Mouse (Mus musculus) frontal cortex, postnatal 36 days (tissue): Measurements from ENCODE around the gene Ptbp1.

Source experiments
- DNase-seq, 2 experiments: peaks; one replicate each; pipeline ENCODE4 v3.0.0; 2022; ENCODE audit warnings: low spot score in 2 of 2

Ptbp1 gene

DNA sequence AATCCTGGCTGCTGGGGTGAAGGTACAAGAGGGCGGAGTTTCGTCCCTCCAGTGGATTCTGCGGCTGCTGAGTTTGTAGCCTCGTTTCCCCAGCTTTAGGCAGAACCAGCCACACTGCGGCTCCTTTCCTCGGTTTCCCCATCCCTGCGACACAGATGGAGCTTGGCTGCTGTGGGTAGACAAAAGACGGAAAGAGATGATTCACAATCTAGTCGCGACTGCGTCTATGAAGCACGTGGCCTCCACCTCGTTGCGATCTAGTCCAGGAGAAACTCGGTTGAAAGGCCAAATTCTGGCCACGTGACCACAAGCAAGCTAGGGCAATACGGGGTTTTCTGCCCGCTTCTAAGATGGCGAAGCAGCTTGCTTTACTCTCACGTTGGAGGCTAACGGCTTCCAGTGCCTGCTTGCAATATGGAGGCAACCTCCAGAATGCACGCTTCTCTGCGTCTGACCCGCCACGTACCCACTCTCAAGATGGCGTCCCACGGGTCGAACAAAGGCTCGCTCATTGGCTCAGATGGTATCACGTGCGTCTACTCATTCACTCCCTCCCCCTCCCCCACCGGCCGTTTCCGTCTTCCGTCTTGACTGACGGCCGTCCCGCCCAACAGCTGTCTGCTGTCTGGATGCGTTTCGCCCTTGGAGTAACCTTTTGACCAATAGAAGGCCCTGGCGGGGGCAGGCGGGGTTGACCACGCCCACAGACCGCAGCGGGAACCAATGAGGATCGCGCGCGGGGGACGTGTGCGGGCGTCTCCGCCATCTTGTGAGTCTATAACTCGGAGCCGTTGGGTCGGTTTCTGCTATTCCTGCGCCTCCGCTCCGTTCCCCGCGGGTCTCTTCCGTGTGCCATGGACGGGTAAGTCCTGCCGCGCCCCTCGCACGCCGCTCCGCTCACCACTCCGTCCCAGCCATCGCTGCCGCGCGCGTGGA lies at the start of gene Ptbp1:
Ptbp1 (plus strand) TSS at position 568 of the 936 bp plus-strand sequence.
- DNase-seq, result peak; percentile 97 to 99

DNA sequence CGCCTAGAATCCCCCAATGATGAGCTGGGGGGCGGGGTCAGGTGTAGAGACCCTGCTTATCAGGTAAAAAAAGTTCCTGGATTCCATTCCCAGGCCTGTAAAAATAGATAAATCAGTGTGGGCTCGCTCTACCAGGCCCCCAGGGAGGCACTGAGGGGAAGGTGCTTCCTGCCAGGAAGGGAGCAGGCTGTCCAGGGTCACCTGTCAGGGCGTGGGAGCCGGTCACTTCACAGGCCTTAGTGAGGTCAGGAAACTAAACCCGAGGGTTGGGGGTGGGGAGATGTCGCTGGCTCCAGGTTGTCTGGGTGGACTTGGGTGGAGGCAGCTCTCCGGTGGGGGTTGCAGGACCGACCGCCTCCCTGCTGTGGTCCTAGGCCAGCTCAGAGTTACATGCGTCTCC lies 48.6 kb upstream of the Ptbp1 start:
- DNase-seq, result no peak

DNA sequence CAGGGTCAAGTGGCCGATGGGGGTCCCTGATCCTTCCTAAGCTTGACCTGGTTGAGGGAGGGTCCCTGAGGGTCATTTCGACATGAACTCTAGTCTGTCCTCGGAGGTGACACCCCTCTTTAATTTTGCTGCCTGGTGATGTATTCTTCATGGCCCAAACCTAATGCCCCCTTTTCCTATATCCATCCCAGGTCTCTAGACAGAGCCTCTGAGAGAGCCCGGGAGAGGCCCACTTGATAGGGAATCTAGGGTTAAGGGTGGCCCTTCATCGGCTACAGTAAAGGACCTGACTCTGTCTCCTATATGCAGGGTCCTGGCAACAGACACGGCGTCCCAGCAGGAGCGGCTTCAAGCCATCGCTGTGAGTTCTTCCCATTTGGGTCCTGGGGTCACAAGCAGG lies 47.9 kb upstream of the Ptbp1 start:
- no peak for DNase-seq

DNA sequence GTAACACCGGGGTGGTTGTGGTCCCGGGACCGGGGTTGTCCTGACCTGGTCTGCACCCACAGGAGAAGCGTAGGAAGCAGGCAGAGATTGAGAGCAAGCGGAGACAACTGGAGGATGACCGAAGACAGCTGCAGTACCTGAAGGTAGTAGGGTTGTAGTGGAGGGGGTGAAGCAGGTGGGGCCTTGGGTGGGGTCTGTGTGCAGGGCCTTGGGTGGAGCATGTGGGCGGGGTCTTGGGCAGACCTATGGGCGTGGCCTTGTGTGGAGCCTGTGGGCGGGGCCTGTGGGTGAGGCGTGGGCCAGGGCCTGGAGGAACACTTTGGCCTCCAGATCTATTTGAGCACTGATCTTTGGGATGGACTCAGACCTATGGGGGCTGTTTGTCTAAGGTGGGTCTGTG lies 47.3 kb upstream of the Ptbp1 start:
- DNase-seq, result no peak

DNA sequence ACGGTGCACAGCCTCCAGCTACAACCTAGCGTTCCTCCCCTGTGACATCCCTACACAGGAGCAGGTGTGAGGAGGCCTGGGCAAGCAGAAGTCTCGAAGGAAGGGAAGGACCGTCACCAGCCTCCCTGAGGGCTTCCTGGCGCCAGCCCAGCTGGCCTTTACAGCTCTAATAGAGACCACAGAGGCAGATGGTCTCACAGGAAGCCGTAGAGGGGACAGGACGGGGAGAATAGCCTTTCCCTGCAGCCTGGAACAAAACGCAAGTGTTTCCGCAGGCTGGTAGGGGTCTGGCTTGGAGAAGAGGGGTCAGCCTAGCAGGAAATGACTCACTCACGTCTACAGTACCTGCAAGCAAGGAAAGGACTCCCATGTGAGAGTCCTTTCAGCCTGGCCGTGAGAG lies 46.4 kb upstream of the Ptbp1 start:
- DNase-seq, result no peak

DNA sequence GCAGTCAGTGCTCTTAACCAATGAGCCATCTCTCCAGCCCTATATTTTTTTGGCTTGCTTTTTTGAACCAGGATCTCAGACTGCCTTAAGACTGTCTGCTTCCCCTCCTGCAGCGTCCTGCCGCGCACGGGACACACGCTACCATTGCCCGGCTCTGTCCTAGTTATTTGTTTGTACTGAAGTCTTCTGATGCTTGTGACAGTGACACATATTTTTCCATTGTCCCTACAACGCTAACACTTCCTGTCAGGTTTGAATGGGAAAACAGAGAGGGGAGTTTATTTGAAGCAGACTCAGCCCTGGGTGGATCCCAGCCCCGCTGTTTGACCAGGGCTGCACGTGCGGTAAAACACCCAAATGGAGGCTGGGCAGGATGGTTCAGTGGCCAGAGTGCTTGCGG lies 45.5 kb upstream of the Ptbp1 start:
- DNase-seq, result no peak

DNA sequence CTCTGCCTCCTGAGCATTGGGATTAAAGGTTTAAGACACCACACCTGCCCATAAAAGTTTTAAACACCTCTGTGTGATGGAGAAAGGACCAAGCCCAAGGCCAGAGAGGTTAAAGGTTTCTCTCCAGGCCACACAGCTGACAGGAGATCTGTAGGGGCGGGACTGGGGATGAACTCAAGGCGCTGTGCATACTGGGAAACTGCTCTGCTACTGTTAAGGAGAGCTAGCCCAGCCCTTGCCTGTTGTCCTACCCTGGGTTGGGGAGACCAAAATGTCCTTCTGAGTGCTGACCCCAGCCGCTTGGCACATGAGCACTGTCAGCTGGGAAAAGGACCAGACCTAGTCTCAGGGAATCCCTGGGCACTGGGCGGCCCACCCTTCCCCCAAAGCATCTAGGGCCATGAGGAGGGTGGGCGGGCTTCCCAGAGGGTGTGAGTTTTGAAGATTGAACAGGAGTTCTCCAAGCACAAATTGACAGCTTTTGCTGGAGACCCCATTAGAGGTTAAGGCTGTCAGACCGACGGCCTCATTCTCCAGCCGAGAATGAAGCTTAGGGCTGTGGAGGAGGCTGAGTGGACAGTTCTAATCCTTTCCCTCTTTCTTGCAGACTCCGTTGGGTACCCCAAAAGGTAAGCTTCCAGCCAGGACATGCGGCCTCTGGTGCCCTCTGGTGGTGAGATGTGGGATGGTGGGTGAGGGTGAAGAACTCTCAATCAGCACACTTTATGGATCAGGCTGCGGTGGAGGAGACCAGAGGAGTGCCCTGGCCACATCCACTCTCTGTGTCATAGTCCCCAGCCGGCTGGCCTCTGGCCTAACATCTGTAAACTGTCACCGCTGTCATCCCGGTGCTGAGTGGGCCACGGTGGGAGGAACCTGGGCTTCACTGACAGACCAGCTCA lies 42.2 kb upstream of the Ptbp1 start:
- peak; percentile 90 to 94 for DNase-seq

DNA sequence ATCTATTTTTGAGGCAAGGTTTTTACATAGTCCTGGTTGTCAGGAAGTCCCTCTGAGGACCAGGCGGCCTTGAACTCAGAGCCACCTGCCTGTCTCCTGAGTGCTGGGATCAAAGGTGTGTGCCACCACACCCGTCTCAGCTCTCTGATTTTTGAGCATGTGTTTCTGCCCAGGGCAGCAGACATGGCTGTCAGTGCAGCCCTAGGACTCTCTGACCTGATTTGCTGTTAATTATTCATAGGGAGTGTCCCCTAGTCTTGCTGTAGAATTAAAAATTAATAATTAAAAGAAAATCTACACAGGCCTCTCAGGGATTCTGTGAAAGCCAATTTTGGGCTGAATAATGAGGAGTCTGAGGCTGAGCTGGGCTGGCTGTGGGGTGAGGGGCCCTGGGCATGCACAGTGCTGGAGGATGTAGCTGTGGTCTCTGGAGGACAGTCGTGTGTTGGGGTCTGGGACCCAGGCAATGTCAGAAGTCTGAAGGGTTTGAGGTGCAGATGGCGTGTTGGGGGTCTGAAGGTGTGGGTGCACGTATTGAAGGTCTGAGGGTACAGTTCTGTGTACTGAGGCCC lies 39.9 kb upstream of the Ptbp1 start:
- no peak for DNase-seq

DNA sequence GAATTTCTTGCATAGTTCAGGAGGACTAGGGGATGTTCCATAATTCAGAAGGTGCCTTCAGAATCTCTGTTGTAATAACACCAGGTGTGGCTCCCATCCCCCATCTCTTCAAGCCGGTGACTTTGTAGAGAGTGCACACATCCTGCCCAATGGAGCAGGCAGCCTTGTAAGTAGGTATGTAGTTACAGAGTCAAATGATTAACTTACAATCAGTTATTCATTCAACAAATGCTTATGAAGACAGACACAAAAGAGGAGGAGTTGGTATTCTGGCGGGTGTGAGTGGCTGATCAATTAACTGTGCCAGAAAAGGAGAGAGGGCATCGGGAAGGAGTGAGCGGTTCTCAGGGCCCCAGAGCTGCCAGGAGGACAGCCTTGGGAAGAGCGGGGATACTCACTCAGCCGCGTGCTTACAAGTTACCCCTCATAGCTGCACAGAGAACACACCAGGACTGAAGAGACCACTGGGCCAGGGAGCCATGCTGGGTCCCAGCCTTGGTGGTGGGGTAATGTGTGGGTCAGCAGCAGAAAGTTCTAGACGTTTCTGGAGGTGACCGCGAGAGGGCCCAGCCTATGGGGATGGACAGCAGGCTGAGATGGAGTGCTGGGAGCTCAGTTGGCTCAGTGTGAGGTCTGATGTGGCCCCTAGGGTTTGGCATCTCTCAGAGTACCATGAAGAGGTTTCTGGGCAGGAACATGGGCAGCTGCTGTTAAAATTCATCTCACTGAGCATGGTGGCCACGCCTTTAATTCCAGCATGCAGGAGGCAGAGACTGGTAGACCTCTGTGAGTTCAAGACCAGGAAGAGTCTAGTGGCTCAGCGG lies 38.3 kb upstream of the Ptbp1 start:
- DNase-seq, result no peak

DNA sequence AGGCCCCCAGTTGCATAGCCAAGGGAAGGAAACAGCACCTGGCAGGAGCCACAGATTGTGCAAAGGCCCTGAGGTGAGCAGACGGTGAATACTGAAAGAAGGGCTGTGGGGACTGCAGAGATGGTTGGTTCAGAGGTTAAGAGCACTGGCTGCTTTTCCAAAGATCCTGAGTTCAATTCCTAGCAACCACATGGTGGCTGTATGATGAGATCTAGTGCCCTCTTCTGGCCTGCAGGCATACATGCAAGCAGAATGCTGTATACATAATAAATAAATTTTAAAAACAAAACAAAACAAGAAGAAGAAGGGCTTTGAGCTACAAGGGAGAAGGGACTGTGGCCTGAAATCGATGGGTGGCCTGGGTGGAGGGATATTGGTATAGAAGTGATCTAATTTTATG lies 37.1 kb upstream of the Ptbp1 start:
- no peak for DNase-seq

DNA sequence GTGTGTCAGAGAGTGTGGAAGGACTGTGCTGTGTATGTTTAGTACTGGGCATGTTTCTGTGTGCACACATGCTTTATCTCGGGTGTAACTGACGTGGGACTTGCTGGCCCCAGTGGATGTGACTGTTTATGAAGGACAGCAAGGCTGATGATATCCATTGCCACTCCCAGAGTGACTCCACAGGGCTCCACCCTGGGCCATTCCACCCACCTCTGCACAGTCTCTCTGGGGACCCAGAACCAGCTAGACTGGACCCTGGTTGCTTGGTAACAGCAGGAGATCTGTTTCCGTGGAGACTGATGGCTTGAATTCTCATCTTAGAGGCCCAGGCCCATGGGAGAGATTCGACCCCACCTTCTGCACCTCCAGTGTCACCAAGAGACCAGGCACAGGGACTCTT lies 36.0 kb upstream of the Ptbp1 start:
- no peak for DNase-seq

DNA sequence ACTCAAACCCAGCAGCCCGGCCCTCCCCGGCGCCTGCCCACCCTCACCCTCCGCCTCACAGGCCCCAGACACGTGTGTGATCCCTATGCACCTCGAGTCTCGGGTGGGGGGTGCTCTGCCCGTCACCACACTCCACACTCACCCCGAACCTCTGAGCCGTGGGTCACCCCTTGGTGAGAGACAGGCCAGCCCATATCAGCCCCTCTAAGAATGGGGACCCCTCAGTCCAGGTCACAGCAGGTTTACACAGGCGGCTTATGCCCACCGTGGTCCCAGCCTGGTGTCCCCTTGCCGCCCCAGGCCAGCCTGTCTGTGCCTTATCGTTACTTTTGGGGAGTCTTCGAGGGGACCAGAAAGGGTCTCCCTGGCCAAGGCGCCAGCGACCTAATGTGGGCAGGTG lies 34.6 kb upstream of the Ptbp1 start:
- no peak for DNase-seq

DNA sequence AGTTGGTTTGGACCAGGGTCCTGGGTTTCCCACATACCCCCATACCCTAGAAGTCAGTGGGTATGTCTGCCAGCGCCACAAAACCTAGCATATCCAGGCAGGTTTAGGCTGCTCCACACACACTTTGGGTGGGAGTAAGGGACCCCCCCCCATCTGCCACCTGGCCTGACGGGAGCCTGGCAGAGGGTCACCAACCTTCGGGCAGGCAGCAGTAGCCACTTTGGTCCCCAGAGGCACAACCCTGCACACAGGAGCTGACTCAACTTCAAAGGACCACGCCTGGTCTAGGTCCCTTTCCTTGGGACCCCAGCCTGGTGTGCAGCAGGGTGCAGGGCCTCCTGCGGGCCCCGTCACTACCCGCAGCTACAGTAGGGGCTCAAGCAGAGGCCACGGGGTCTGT lies 34.0 kb upstream of the Ptbp1 start:
- DNase-seq, result no peak

DNA sequence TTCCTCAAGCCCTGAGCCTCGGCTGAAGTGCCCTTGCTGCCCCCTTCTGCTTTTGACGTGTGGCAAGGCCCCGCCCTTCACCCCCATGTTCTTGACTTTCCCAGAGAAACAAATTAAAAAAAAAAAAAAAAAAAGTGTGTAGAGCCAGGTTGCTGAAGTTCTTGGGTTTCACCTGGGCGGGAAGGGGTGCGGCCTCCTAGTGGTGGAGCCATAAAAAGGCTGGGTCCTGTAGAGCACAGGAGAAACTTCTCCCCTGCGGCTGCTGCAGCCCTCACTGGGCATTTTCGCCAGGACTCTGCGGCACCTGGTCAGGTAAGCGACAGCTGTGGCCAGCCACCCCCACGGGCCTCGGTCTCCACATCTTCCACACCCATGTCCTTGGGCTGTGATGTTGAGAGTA lies 33.4 kb upstream of the Ptbp1 start, which contains the start of gene Misp:
Misp (plus strand) TSS at position 208 of the 400 bp plus-strand sequence.
- no peak for DNase-seq

DNA sequence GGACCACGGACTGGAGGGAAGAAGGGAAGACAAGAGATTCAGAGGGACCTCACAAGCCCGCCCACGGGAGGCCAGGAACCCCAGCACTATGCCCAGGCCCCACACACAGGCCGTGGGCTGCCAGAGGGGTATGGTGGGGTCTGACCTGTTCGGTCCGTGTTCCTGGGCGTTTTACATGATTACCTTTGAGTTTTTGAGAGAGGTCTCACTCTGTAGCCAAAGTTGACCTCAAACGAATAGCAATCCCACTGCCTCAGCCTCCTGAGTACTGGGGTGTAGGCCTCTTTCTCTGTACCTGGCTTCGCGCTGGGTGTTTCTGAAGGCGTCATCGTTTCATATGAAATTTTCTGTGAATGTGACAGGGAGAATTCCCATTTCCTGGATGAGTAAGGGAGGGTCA lies 32.5 kb upstream of the Ptbp1 start:
- no peak for DNase-seq

DNA sequence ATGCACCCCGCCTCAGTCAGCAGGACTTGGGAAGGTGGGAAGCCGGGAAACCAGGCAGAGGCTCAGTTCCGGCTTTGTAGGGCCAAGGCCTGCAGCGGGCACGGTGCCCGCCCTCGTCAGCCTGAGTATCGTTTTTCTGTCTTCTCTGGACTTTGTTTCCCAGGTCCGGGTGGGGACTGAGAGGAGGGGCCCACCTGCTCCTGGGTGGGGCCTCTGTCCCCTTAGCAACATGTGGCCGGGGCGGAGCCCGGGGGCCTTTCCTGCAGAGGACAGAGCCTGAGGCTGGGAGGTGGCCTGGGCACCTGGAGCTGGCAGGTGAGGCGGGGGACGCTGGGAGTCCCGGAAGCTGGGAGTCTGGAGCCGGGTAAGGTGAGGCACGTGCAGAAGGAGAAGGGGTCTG lies 31.9 kb upstream of the Ptbp1 start:
- DNase-seq, result no peak

DNA sequence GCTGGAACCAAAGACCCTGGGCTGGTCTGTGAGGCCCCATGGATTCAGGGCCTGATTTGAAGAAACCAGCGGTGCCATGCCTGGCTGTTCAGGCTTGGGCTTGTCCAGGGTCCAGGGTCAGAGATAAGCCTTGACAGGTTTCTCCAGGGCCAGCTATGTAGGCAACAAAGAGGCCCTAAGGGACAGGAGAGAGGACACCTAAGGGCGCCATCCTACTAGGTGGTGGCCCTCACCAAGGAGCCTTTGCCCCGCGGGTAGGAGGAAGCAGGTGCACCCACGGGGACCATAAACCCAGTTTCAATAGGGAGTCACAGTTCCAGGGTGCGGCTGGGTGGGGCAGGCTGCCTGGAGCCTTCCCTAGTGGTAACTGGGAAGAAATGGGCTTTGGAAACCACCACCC lies 31.2 kb upstream of the Ptbp1 start:
- DNase-seq, result no peak

DNA sequence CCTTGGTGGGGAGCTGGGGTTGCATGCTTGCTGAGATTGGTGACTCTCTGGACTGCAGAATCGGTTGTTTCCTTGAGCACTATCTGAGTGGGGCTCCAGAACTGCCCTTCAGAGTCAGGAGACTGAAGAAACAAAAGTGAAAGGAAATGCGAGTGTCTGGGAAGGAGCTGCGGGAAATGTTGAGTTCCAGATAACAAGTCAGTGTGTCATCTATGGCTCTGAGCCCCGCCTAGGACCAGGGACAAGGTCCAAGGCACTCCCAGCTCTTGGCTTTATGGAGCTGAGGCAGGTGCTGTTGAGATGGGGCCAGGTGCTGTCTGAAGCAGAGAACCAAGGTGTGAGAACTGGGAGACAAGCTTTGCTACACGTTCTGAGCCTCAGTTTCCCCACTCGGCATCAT lies 29.8 kb upstream of the Ptbp1 start:
- DNase-seq, result no peak

DNA sequence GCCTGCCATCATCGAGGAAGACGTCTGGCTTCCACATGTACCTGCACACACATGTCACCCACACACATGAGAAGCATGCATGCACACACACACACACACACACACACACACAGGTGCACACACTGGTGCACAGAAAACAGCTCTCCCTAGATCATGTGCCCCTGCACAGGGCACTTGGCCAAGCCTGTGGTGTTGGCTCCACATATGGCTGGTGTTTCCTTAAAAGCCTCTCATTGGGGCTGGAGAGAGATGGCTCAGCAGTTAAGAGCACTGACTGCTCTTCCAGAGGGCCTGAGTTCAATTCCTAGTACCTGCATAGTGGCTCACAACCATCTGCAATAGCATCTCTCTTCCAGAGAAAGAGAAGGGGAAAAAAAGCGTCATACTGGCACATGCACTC lies 22.6 kb upstream of the Ptbp1 start:
- no peak for DNase-seq

DNA sequence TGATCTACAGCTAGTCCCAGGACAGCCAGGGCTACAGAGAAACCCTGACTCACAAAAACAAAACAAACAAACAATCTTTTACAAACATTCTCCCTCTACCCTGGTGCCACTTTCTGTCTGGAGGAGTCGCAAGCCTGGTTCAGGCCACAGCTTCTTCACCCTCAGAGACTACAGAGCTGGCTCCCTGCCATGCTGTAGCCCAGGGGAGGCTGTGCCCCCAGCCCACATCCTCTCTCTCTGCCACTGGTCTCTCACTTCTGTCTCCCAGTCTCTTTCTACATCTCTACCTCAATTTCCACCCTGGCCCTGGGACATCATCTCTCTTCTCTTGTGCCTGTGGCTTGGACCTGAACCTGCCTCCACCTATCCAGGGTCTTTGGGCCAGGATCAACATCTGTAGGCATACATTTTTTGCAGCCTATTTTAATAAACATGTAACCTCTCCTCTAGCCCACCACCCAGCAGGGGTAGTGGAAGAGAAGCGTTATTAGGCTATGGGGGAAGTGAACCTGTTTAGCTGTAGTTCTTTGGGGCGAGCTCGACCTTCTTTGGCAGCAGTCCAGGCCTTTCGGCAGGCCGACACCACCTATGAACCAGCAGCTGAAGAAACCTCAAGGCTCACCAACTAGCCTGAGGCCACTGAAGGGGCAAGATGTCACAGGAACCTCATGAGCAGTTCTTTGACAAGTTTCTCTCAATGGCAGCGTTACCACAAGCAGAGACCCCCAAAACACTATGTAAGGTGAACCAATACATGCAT lies 22.0 kb upstream of the Ptbp1 start:
- DNase-seq, result no peak

DNA sequence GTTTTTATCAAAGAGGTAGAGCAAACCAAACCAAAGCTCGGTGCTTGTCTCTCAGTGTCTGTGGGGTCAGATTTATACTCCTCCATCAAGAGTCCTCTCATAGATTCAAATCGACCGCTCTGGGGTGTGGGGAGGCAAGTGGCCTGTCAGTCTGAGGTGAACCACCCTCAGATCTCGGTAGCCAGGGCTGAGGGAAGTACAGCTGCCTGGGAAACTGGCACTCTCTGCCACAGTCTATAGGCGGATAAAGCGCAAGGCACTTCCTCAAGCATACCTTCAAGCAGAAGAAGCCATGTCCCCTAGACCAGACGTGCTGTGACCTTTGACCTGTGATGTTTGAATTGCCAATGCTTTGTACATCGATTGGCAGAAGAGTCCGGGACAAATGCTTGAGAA lies 21.4 kb upstream of the Ptbp1 start:
- no peak for DNase-seq
